Mouse (Mus musculus) central nervous system, embryonic 14 days (tissue): ENCODE data around the gene Prkcq. TPM values are rescaled to one million over a fixed set of nuclear protein-coding genes. Genes with fewer than 3 reads are reported as not detected.

ENCODE experiments used
- polyA plus RNA-seq: library from polyadenylated mRNA; depleted of rRNA; stranded (reverse); fragments of >200 nt; gene quantifications from 2 replicates; pipeline ENCODE4 v1.2.3, GENCODE M21; 2012; rRNA removed

The Prkcq gene
- 4.2 and 4.8 TPM in 2 replicates for polyA plus RNA-seq

GRCm38 (mm10) chr2:11171754-11172501 is at the start of gene Prkcq:
Gene Prkcq (plus strand): TSS chr2:11172108.

